Mouse (Mus musculus) lung, postnatal 25 days (tissue): ENCODE results near the gene Vps41.
A peak's percentile ranks its signal among the peaks of the same experiment; 100 is the strongest.

Experiments
- DNase-seq: peaks from one replicate; pipeline ENCODE4 v3.0.0; 2022; ENCODE audit warnings: low spot score

The Vps41 gene

DNA sequence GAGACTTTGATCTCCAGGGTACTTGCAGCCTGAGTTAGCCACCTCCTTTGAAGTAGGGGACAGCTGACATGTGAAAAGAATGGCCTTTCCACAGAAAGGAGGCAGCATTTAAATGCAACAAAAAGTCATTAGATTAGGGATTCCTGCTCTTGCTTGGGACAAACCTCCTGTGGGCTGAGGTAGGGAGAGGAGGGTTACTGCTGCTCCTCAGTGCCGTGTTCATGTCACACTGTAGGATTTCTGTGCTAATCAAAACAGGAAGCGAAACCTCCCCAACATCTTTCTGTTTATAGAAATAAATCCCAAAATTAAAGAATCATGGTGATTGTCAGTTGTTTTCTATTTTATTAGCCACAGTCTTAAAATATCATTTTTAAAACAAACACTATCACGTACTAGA lies 77.4 kb downstream of the Vps41 start:
- DNase-seq = no peak

DNA sequence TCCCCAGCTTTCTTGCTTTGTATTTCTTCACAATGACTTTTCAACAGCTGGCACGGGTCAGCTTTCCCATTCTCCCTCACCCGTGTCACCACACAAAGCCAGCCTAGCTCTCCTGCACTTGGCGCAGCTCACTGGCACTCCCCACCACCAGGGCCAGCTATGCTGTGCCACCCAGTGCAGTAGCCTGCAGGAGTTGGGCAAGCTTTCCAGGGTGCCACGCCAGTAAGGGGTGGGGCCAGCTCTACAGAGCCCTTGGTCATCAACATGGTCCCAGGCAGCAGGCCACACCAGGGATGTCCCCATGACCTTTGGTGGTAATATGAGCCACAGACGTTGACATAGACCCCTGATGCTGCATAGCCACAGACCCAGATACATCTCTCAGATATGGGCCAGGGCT lies 80.5 kb downstream of the Vps41 start:
- DNase-seq = no peak

DNA sequence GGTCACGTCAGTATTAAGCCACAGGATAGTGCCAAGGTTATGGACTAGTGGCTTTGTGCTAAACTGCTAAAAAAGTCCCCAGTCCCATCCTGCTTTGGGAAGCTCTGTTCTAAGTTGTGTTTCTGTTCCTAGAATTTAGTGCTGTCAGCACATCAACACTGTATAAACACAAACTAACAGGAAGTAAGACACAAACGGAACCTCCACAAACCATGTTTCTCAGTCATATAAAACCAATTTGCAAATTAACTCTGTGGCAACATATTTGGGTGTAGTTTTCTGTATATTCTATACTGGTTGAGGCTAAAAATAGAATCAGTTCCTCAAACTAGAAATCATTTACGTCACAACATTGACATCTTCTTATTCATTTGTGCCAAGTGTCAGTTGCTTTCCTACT lies 83.3 kb downstream of the Vps41 start:
- no peak for DNase-seq

DNA sequence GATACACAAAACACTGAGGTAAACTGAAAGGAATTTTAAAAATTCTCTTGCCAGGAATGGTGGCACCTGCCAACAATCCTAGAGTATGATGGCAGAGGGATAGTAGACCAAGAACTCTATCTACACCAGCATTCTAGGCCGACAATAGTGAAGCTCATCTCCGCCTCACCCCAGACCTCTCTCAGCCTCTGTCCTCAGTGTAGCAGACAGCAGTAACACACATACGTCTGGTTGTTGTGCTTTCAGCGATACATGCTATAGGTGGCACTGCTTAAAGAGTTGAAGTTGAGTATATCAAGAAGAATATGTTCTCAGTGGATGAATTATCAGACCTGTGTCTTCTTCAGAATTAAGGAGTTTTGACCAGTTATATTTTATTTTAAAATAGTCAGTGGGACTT lies 92.4 kb downstream of the Vps41 start:
- DNase-seq = no peak

DNA sequence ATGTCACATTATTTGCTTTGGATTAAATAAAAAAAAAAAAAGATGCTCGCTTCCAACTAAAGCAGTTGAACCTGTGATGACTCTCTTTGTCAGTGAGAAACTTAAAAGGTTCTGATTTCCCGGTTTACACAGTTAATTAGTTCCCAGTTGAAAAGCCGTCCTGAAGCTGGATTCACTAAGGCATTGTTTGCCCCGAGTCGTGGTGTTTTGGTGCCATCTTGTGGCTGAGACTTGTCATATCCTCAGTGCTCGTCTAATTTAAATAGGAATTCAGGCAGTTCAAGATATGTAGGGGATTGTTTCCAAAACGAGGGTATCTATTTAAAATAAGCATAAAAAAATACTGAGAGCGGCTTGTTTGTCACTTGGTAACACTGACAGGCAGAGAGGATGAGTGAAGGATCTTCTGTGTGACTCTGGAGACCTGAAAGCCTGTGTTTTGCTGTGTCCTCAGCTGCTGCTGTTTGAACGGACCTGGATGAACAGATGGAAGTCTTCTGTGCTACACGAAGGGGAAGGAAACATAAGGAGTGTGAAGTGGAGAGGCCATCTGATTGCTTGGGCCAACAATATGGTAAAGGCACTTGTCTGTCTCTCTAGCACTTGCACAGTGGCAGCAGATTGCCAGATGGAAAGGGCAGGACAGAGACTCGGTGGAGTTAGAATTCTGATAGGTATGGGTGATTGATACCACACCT lies 93.0 kb downstream of the Vps41 start:
- DNase-seq = peak; percentile 42

DNA sequence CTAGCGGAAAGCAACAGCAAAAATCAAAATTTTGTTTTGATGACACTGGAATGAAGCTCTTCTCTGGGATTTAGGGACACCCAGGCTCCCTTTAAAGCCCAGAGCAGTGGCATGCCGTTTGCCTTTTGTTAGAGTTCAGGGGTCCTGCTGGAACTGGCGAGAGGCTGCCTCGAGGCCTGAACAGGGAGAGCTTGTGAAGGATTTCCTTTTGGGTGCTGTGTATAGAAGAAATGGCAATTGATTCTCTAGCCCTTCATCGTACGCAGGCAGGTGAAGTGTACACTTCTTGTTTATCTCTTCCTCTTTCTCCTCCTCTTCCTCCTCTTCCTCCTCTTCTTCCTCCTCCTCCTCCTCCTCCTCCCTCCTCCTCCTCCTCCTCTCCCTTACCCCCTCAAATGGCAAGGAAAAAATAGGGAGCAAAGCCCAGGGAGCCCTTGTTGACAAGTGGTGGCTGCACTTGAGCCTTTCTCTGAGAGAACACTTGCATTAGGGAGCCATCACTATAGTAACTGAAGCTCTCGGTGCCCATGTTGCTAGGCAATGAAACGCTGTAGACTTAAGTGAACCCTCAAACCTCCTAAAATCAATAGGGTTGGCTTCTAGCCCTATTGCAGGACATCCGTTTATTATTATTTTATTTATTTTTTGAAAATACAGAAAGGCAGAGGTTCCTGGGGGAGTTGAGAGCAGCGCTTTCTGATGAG lies 107.5 kb downstream of the Vps41 start:
- no peak for DNase-seq

DNA sequence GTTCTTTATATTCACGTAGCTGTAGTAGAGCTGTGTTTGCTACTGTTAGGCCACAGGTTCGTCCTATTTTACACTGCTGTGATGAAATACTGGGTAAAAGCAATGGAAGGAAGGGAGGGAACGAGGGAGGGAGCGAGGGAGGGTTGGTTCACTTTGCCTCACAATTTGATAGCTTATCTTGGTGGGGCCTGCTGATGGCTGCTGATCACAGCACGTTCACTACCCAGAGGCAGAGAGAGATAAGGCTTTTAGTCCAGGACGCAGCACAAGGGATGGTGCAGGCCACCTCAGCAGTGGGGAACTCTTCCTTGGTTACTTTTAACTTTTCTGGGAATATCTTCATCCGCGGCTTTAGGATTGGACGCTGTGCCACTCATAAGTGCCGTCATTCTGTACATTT lies 109.9 kb downstream of the Vps41 start:
- no peak for DNase-seq

DNA sequence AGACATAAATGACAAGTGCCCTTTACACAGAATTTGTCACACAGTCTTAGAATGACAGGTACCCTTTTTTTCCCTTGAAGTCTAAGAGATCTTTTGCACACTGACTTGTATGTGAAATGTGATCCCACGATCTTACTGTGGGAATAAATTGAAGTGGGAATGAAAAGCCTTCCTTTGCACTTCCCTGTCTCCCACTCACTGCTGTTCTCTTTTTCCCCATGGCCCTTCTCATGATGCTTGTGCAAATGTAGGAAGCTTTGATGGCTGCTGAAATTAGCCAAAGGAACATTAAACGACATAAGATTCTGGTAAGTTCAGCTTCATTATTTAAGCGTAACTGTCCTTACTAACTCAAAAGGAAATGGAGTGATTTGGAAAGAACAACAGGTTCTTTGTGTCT lies 113.4 kb downstream of the Vps41 start:
- DNase-seq = no peak

DNA sequence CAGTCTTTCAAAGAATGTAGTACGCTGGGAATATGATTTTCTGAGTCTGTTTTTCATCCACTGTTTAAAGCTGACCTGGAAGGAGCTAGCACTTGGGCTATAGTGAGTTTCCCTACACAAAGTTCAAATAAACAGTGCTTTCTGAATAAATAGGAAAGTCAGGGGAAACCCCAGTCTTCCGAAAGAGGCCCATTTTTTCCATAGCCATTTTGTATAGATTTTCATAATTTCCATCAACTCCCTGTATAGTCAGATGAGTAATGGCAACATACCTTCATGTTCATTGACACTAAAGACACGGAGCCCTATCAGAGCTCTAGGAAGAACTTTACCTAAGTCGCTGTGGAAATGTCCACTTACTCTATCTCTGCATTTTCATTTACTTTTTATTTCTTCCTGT lies 122.1 kb downstream of the Vps41 start:
- no peak for DNase-seq

DNA sequence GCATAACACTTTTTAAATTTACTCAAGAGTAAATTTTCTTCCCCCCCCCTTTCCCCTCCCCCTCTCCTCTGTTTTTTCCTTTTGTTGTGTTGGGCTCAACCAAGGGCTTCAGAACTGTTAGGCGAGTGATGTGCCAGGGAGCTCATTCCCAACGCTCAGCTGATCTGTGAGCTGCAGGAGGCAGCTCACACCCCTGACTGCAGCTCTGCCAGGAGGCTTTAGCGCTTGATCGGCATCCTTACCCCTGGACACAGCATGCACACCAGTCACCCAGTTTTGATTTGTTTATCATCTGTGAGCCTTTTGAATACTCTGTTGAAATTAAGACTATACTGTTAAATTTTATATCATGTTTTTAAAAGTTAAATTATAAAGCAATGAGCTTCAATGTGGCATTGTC lies 123.3 kb downstream of the Vps41 start:
- no peak for DNase-seq

DNA sequence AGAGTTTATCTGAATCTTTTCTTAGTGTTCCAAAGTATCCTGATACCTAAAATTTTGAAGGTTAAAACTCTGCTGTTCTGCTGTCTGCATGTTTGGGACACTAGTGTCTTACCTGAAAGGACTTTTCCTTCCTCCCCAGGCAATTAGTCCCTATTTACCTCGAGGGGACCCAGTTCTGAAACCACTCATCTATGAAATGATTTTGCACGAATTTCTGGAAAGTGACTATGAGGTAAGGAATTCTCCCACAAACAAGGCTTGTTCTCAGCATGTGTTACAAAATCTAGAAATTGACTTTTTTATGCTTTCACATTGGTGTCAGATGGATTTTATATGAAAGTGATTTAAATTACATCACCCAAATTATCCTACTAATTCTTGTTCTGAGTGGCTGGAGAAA lies 123.9 kb downstream of the Vps41 start:
- no peak for DNase-seq

DNA sequence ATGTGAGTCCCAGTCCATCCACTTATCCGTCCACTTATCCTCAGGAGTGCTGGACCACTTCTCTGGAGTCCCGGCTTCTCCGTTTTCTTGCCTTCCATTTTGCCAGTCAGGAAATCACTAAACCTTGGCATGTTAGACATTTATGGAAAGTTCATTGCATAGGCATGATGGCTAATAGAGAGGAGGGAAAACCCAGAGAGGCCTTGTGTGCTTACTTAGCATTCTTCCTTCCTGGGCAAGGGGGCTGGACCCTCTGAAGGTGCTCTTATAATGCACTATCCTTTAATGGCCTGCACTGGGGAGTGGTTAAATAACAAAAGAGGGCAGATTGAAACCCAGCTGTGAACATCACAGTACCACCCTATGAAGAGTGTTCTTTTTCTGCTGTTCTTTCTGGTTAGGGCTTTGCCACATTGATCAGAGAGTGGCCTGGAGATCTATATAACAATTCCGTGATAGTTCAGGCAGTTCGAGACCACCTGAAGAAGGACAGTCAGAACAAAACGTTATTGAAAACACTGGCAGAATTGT lies 124.7 kb downstream of the Vps41 start:
- no peak for DNase-seq

DNA sequence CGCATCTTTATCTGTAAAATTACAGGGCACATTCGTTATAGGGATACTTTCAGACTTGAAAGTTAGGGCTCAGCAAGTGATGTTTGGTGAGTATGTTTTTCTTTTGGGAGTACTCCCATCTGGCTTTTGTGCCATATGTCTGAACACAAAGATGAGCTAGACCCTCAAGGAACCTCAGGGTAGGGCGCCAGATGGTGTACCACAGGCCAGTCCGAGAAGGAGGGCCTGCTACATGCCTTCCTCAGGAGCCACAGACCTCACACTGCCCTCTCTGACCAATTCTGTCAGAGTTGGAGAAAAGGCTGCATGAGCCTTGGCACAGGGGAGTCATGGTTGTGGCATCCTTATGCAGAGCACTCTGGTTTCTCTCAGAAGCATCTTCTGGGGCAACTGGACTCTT lies 125.5 kb downstream of the Vps41 start:
- DNase-seq = no peak

DNA sequence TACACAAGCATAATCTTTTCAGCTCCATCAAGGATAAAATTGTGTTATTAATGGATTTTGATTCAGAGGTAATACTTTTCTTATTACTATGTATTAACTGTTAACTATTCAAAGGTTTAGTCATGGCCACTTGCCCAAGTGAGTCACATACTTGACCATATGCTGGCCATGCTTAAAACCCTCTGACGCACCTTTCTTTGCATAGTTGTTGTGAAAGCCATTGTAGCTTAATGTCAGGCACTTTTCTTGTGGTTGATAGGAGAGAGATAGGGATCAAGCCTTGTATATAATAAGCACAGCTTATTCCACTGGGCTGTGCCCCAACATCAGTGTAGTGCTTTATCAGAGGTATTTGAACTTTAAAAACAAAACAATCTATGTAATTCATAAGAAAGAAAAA lies 126.5 kb downstream of the Vps41 start:
- DNase-seq = no peak

DNA sequence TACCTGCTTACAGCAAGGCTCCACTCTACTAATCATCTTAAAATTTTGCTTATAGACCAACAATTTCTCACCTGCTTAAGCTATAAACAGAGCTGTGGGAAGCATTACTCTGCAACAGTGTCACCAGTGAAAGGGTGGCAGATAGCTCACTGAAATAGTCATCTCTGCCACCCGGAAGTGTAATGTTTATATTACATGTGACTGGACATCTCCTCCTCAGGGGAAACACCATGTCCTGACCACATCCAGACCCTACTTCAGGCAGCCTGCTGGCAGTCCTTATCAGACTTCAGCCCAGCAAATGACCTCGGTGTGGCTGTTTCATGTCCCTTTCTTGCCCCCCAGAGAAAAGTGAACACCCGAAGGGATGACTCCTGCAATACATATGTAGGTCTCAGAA lies 130.3 kb downstream of the Vps41 start:
- DNase-seq = no peak

DNA sequence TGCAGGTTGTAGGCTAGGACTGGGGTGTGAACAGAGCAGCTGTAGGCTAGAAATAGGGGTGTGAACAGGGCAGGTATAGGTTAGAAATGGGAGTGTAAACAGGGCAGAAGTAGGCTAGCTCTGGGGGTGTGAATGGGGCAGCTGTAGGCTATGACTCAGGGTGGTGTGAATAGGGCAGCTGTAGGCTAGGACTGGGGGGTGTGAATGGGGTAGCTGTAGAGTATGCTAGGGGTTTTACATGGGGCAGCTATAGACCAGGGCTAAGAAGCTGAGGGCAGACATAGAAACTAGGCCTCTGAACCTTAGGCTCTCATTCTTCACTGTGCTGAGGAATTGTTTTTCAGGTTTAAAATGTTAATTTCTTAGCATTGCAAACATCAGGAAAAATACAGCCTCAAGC lies 132.5 kb downstream of the Vps41 start:
- DNase-seq = no peak

DNA sequence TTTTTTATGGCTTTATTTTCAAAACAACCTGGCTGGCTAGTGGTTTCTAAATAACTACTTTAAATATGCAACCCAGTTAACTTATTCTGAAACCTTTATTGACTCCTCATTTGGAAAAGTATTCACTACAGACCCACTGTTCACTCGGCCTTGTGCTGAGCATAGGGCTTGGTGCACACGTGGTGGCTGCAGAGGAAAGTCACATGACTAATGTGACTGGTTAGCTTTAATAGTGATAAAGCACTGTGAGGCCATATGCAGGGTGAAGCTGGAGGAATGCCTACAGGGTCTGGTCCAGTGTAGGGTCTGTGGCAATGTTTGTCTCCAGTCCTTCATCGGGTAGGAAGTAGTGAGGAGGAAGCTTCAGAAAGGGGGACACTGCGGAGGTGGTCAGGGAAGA lies 134.1 kb downstream of the Vps41 start:
- no peak for DNase-seq

DNA sequence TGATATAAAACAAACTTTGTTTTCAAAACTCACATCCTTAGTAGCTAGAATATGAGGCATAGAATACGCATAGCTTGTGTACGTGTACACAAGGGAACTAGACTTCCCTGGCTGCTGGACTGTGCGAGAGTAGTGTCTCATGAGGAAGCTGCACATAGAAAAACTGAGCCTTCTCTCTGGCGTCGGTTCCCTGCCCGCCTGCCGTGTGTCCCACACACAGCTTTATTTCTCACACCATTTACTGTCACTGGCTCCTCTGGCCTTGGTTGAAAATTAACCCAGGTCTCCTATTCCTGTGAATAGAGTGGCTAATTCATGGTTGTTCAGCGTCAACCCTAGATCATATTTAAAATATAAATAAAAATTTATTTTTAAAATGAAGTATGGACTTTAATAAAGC lies 135.6 kb downstream of the Vps41 start:
- DNase-seq = no peak

DNA sequence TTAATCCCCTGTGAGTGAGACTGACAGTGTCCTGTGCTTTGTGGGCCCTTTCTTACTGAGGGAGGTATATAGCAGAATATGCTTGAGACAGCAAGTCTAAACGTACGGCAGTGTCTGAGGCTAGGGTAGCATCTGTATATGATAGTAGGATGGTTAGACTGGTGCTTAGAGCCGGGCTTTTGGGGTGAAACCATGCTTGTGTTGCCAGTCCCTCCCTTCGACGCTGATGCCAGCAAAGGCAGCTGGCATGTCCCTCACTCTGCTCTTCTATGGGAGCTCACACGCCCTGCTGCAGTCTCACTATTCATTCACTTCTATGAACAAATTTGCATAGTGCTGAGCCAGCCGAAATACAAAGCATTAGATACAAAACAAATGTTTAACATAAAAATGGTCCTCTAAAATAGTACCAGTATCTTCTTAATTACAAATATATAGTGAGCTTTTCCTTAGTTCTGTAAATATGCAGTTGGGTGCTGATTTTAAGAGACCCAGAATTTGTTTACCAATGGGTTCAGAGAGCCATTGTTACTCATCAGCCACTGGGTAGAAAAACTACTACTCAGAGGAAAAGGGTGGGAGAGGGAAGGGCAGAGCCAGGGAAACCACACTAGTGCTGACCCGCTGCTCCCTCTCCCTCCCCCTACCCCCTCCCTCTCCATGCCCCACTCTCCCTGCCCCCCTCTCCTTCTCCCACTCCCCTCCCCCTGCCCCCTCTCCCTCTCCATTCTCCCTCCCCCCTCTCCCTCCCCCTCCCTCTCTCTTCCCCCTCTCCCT lies 139.1 kb downstream of the Vps41 start:
- DNase-seq = no peak

DNA sequence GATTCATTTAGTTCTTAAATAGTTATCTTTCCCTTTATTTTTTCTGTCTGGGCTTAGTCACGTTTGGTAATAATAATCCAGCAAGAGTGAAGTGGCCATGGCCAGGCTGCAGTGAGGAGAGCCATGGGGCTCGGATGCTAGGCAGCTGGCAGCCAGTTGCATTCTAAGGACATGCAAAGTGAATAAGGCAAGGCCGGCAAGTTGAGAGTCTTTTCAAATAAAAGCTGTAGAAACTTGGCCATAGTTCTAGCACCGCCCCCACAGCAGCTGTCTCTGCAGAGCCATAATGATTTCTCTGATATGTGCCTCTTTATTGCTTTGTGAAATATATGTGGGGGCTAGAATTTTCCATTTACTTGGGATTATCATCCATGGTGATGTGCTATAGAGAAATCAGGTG lies 141.1 kb downstream of the Vps41 start:
- no peak for DNase-seq

DNA sequence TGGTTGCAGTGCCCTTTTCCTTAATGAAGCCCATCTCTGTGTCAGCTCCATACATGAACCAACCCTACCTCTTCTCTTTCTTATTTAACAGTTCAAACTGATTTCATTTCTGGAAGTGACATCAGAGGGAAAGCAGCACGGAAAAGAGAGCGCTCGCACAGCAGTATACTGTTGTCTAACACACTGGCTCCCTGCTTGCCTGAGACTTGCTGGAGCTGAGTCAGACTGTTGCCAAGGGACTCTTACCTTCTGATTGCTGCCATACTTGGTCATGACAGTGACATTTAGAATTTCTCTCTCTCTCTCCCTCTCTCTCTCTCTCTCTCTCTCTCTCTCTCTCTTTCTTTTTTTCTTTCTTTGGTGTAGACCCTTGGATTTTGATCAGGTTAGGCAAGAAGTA lies 142.3 kb downstream of the Vps41 start:
- no peak for DNase-seq

DNA sequence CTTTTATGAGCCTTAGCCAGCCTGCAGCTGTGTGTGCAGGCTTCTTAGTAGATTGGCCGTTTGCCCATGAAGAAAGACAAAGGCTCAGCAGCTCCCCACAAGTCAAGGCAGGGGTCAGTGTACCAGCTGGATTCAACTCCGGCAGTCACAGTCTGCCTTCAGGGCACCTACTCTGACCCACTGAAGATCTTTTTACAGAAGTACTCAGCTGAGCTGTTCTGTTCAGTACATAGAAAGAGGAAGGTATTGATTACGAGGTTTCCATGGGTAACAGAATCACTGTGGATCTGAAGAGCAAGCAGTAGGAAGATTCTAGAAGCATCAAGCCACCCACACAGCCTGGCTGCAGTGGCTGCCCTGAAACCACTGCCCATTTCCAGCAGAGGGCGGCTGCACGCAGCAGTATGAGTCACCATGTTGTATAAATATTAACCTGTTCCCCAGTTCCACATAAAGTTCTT lies 151.0 kb downstream of the Vps41 start:
- DNase-seq = peak; percentile 9

DNA sequence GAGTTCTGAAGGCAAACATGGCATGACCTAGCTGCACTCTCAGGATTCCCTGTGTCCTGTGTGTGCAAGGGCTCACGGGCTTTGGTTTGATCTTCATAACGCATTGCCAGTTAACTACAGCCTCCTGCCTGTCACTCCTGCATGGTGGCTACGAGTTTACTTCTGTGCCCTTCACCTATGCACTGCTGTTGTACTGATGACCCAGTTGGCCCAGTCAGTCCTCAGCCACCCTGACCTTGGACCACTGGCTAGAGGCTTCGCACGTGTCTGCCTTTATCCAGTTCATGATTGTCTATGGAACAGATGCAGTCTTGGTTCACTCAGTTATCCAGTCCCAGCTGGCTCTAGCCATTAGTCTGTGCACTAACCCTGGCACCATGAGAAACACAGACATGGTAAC lies 151.7 kb downstream of the Vps41 start:
- DNase-seq = no peak
